Mouse (Mus musculus) megakaryocyte, embryonic 14.5 days (primary cell): ENCODE results near the gene Tsc22d2.

Experiments used
- FLI1 ChIP-seq: IDR thresholded peaks from 2 replicates; pipeline ENCODE4 v1.6.1; 2012; ENCODE audit warnings: low read length, inconsistent platforms, mixed read lengths
- GATA1 ChIP-seq: IDR thresholded peaks from 3 replicates; pipeline ENCODE4 v1.6.1; 2012; ENCODE audit warnings: mixed read lengths, low read length, inconsistent platforms, borderline replicate concordance

DNA sequence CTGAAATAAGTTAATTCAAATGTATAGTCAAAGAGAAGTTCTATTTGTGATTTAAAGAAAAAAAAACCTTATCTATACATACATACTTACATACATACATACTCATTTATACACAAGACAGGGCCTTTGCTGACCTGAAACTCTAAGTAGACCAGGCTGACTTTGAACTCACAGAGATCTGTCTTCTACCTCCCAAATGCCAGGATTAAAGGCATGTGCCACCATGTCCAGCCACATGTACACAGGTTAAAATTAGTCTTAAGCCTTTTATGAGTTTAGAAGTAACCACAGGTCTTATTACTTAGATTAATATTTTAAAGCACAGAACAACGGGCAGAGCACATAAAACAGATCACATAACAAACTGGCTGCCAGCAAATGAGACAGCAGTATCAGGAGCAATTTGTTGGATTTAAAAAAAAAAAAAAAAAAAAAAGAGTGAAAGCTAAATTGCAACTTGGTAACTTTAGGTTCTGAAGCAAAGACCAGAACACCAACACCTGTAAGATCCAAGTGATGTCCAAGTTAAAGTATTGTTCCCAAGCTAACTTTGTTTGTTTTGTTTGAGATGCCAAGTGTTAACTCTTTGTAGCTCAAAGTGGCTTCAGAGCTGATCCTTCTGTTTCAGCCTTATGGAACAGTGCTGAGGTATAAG is 101.6 kb downstream of the Tsc22d2 start:
- no peak for TF ChIP-seq GATA1
- no peak for TF ChIP-seq FLI1
